Mouse (Mus musculus): Measurements from ENCODE around the gene Mmp27. TPM values are rescaled to one million over a fixed set of nuclear protein-coding genes. Genes with fewer than 3 reads are reported as not detected.

The Mmp27 gene
- polyA plus RNA-seq (2012; rRNA removed) = 0.05 TPM in 1 of 2 replicates, not detected in the other
- 0.10 and 0.12 TPM in 2 replicates for polyA plus RNA-seq (2014; fragmentation: Nextera tagmentation; extraction: Ambion mirVana)

DNA sequence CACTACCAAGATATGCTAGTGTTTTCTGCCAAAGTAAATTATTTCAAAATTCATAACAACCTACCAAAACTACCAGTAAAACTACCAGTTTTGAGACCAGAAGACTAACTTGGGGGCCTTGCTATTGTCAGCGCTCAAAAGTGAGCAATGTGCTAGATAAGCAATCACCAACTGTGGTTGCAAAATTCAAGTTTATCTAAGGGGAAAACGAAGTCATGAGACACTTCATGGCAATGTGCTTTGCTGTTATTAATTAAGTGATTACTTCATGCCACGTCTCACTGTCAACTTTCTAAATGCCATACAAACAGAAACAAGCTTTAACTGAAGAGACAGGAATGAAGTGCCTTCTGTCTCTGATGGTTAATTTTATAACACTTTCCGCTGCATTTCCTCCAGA is at the start of gene Mmp27:
Gene Mmp27 (plus strand): TSS at position 235 of the 400 bp plus-strand sequence.
- Histone ChIP-seq H3K9ac (ENCODE audit: low read depth, low read length, severe bottlenecking) (no peak within 1 kb of the TSS), H3K4me2 (replicated peaks; ENCODE audit: low read depth, low read length, severe bottlenecking) (no peak within 1 kb of the TSS), H3K4me3 (replicated peaks; ENCODE audit: low read length) (no peak within 1 kb of the TSS), H3K36me3 (ENCODE audit: control insufficient read depth, insufficient read depth, low read length) (no peaks in the 10 kb centered on the region), H3K27me3 (ENCODE audit: control insufficient read depth, insufficient read depth, low read length) (no peaks in the 10 kb centered on the region), H3K9me3 (ENCODE audit: control insufficient read depth, low read length) (no peaks in the 10 kb centered on the region), H3K4me1 (ENCODE audit: control insufficient read depth, insufficient read depth, low read length) (peaks cover 6% of the 10 kb centered on the region; the same call in 1 of the 2 replicates), H3K27ac (replicated peaks; ENCODE audit: low read depth, low read length) (no peak within 1 kb of the TSS)
- TF ChIP-seq POLR2A (IDR thresholded peaks at IDR 0.05; ENCODE audit: borderline replicate concordance, extremely low read depth, insufficient read depth, insufficient read length) = no peak
- no peak for DNase-seq (ENCODE audit: low spot score)
- no peak for ATAC-seq (ENCODE audit: low FRiP score, low read depth)
- 48% methylated on average over 4 of the region's 4 CpGs for WGBS

DNA sequence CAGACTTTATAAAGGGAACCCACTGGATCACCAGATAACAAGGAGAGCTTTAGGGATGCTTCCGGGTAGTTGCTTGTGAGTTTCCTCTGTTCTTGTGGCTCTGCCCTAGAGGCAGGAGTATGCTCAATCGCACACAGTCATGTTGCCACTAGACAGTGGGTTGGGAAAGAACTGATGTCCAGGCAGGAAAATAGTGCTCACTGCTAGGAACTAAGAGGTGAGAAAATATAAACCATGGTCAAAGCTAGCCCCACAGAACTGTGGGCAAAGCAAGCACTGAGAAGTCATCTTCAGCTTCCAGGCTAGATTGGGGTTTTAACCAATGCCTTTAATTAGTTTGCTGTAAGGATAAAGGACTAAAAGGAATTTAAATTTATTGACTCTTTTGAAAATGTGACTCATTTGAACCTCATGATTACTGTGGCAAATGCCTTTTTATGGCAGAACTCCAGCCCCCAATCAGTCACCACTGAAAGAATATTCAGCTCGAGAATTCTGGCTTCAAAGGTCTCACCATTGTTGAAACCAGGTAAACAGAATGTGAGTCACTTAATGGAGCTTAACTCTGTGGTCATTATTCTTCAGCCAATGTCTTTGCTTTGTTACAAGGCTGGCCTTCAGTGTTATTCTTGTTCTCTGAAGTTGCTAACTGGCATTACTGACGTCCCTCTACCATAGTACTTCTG is 44.8 kb upstream of the Mmp27 start:
- no peak for TF ChIP-seq POLR2A (IDR thresholded peaks at IDR 0.05; ENCODE audit: borderline replicate concordance, extremely low read depth, insufficient read depth, insufficient read length)
- H3K4me1 ChIP-seq (ENCODE audit: control insufficient read depth, insufficient read depth, low read length) = no peaks in the 10 kb centered on the region
- no peak overlapping the region for H3K4me3 ChIP-seq (replicated peaks; ENCODE audit: low read length)
- H3K9me3 ChIP-seq (ENCODE audit: control insufficient read depth, low read length) = no peaks in the 10 kb centered on the region
- DNase-seq (ENCODE audit: low spot score) (no peak), ATAC-seq (ENCODE audit: low FRiP score, low read depth) (no peak)
- WGBS = 64% methylated on average over 4 of the region's 4 CpGs
- no peak overlapping the region for H3K27ac ChIP-seq (replicated peaks; ENCODE audit: low read depth, low read length)
- H3K9ac ChIP-seq (ENCODE audit: low read depth, low read length, severe bottlenecking) = no peak overlapping the region
- H3K36me3 ChIP-seq (ENCODE audit: control insufficient read depth, insufficient read depth, low read length) = no peaks in the 10 kb centered on the region
- H3K27me3 ChIP-seq (ENCODE audit: control insufficient read depth, insufficient read depth, low read length) = no peaks in the 10 kb centered on the region
- no peak overlapping the region for H3K4me2 ChIP-seq (replicated peaks; ENCODE audit: low read depth, low read length, severe bottlenecking)

DNA sequence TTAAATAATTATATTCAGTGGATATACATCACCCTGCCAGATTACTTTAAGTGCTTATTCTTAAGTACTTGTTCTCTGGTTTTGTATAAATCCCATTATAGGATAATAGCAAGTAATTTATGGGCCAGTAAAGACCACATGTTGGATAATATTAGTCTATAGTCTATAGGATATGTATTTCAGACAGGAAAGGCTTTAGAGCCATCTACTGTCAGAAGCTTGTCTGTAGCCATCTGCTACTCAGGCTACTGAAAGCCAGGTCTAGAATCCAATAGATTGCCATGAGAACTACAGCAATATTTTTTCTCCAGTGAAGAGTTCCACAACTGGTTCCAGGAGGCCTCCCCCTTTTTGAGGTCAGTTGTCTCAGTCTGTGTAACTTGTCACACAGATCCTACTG is 28.4 kb upstream of the Mmp27 start:
- no peak for TF ChIP-seq POLR2A (IDR thresholded peaks at IDR 0.05; ENCODE audit: borderline replicate concordance, extremely low read depth, insufficient read depth, insufficient read length)
- H3K9ac ChIP-seq (ENCODE audit: low read depth, low read length, severe bottlenecking) = no peak overlapping the region
- no peak for DNase-seq (ENCODE audit: low spot score)
- H3K9me3 ChIP-seq (ENCODE audit: control insufficient read depth, low read length) = no peaks in the 10 kb centered on the region
- no peak overlapping the region for H3K27ac ChIP-seq (replicated peaks; ENCODE audit: low read depth, low read length)
- no peaks in the 10 kb centered on the region for H3K36me3 ChIP-seq (ENCODE audit: control insufficient read depth, insufficient read depth, low read length)
- no peak for ATAC-seq (ENCODE audit: low FRiP score, low read depth)
- no peaks in the 10 kb centered on the region for H3K4me1 ChIP-seq (ENCODE audit: control insufficient read depth, insufficient read depth, low read length)
- no peak overlapping the region for H3K4me2 ChIP-seq (replicated peaks; ENCODE audit: low read depth, low read length, severe bottlenecking)
- no peaks in the 10 kb centered on the region for H3K27me3 ChIP-seq (ENCODE audit: control insufficient read depth, insufficient read depth, low read length)
- H3K4me3 ChIP-seq (replicated peaks; ENCODE audit: low read length) = no peak overlapping the region

DNA sequence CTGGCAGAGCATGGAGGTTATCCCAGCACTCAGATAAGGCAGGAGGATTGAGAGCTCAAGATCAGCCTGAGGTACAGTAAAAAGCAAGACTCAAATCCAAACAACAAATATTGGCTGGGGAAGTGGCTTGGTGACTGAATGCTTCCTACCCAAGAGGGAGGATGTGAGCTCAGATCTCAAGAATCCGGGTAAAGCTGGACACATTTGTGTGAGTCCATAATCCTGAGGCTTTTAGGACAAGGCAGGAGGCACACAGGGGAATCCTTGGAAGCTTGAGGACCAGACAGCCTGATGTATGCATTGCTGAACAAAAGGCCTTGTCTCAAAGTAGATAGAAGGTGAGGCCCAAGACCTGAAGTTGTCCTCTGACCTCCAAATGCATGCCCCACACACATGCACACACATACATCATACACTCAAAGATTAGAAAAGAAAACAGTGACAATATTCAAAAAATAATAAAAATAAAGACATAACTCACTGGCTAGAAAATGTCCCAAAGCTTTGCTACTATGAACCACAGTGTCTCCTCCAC is 26.2 kb upstream of the Mmp27 start:
- Histone ChIP-seq H3K9me3 (ENCODE audit: control insufficient read depth, low read length) (no peaks in the 10 kb centered on the region), H3K36me3 (ENCODE audit: control insufficient read depth, insufficient read depth, low read length) (no peaks in the 10 kb centered on the region), H3K4me2 (replicated peaks; ENCODE audit: low read depth, low read length, severe bottlenecking) (no peak overlapping the region), H3K27me3 (ENCODE audit: control insufficient read depth, insufficient read depth, low read length) (no peaks in the 10 kb centered on the region), H3K9ac (ENCODE audit: low read depth, low read length, severe bottlenecking) (no peak overlapping the region), H3K4me1 (ENCODE audit: control insufficient read depth, insufficient read depth, low read length) (no peaks in the 10 kb centered on the region), H3K27ac (replicated peaks; ENCODE audit: low read depth, low read length) (no peak overlapping the region), H3K4me3 (replicated peaks; ENCODE audit: low read length) (no peak overlapping the region)
- DNase-seq (ENCODE audit: low spot score) (no peak), ATAC-seq (ENCODE audit: low FRiP score, low read depth) (no peak)
- WGBS = 59% methylated on average over 1 of the region's 1 CpGs
- TF ChIP-seq POLR2A (IDR thresholded peaks at IDR 0.05; ENCODE audit: borderline replicate concordance, extremely low read depth, insufficient read depth, insufficient read length) = no peak

DNA sequence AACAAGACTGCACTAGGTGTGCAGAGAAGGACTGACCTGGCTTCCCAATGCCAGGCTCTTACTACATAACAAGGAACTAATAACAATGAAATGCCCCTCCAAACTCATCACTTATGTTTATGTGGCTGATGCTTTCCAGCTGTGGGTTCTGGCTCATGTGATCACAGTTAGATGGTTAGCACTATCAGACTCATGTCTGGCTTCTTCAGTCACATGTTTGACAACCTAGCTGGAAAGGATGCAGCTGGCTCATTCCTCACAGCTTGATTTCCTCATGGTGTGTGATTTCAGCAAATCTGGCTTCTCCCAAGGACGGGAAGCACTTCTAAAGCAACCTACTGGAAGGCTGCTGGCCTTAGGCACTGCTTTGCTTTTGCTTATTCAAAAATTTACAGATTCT is 25.7 kb upstream of the Mmp27 start:
- no peak for TF ChIP-seq POLR2A (IDR thresholded peaks at IDR 0.05; ENCODE audit: borderline replicate concordance, extremely low read depth, insufficient read depth, insufficient read length)
- H3K9me3 ChIP-seq (ENCODE audit: control insufficient read depth, low read length) = no peaks in the 10 kb centered on the region
- H3K27me3 ChIP-seq (ENCODE audit: control insufficient read depth, insufficient read depth, low read length) = no peaks in the 10 kb centered on the region
- H3K4me3 ChIP-seq (replicated peaks; ENCODE audit: low read length) = no peak overlapping the region
- H3K4me1 ChIP-seq (ENCODE audit: control insufficient read depth, insufficient read depth, low read length) = no peaks in the 10 kb centered on the region
- no peak overlapping the region for H3K9ac ChIP-seq (ENCODE audit: low read depth, low read length, severe bottlenecking)
- 38% methylated on average over 1 of the region's 1 CpGs for WGBS
- H3K4me2 ChIP-seq (replicated peaks; ENCODE audit: low read depth, low read length, severe bottlenecking) = no peak overlapping the region
- no peak overlapping the region for H3K27ac ChIP-seq (replicated peaks; ENCODE audit: low read depth, low read length)
- DNase-seq (ENCODE audit: low spot score) = peak; percentile 28
- ATAC-seq (ENCODE audit: low FRiP score, low read depth) = peak; percentile 44; the same call in 1 of the 2 replicates
- no peaks in the 10 kb centered on the region for H3K36me3 ChIP-seq (ENCODE audit: control insufficient read depth, insufficient read depth, low read length)

All from limb, embryonic 14.5 days (tissue).